In the genomic region with DNA sequence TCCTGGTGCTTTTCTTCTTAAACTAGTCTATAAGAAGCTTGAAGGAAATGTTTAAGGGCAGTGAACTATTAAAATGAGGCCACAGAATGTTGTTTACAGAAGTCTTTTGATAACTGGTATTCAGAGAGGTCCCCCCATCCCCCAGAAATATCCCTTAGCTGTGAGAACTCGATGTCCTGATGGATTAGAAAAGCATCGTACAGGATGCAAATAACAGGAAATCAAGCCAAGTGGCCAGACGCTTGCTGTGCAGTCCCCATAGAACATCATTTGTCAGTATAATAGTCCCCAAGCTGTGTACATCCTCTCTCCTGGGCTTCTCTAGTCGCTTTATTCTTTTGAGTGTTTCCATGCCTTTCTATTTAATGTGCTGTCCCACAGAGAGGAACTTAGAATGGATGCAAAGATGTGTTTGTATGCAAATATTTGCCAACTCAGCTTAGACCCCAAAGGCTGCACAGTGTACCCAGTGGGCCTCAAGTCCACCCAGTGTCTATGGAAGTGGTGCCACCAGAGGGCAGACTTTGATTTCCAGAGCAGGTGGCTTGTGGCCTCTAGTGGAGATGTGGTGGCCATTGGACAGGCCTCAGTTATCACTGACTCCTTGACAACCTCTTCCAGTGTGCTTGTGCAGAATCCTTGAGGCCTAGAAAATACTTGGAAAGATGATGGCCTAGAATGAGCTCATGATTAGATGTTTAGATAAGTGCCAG, we compare ENCODE assay signal across 13 mouse cellular contexts. TPM values are rescaled to one million over a fixed set of nuclear protein-coding genes. Genes with fewer than 3 reads are reported as not detected.
DNase-seq lines count a peak whose midpoint lies in the region; ATAC-seq and TF ChIP-seq lines count a peak whose summit lies in the region.
"Had no signal": no experiment of that assay in that cellular context is flagged by ENCODE, and none has a peak within 500 bp of the region (broad histone marks: within the 10 kb centered on the region; RNA-seq: fewer than 3 reads in every experiment).

No protein-coding gene starts in this region.

- peak; percentile 71 for ATAC-seq in erythroid progenitor cell, adult 5-6 weeks (replicated peaks; ENCODE audit: low FRiP score, poor library complexity, severe bottlenecking)

- TF ChIP-seq CTCF in gastrocnemius, adult 2 months (IDR thresholded peaks at IDR 0.05) = peak; percentile 16; the same call in 1 of the 2 replicates
- TF ChIP-seq CTCF in ES-Bruce4 (IDR thresholded peaks at IDR 0.05; ENCODE audit: low read depth, low read length) = peak; percentile 43

- no peaks in the 10 kb centered on the region for H3K27me3 ChIP-seq in ES-Bruce4 (ENCODE audit: control insufficient read depth, insufficient read depth, low read length, poor library complexity, severe bottlenecking)
- H3K27me3 ChIP-seq: heart, embryonic 12.5 days; limb, embryonic 13.5 days; midbrain, embryonic 12.5 days; neural tube, embryonic 15.5 days had no signal

- no peaks in the 10 kb centered on the region for H3K36me3 ChIP-seq in ES-Bruce4 (ENCODE audit: control insufficient read depth, insufficient read depth, low read length, poor library complexity, severe bottlenecking)
- H3K36me3 ChIP-seq: heart, embryonic 12.5 days; limb, embryonic 13.5 days; midbrain, embryonic 12.5 days; neural tube, embryonic 15.5 days had no signal

- intact Hi-C loops in gastrocnemius, adult 2 months (cut with DNase I) = no loop called here
- intact Hi-C loops in left cerebral cortex, postnatal 4 days (cut with DNase I) = no loop called here
- intact Hi-C loops in left cerebral cortex, postnatal 14 days (cut with DNase I) = no loop called here

- DNase-seq in gastrocnemius, adult 2 months = no peak
- DNase-seq in gastrocnemius, postnatal 10 days = no peak
- DNase-seq in left cerebral cortex, postnatal 4 days = peak; percentile 8
- DNase-seq in left cerebral cortex, postnatal 14 days (ENCODE audit: low spot score in 2 of 2) = no peak
- DNase-seq in spleen, postnatal 36 days (ENCODE audit: low spot score in 2 of 2) = no peak
- DNase-seq in thymus, adult 18-20 months = no peak
- DNase-seq: thymus, adult 2 months had no signal

- no peak overlapping the region for H3K27ac ChIP-seq in gastrocnemius, adult 2 months
- no peak overlapping the region for H3K27ac ChIP-seq in ES-Bruce4 (ENCODE audit: insufficient read depth, low read length)
- H3K27ac ChIP-seq: limb, embryonic 13.5 days; midbrain, embryonic 12.5 days; neural tube, embryonic 15.5 days had no signal

- TF ChIP-seq EP300 in ES-Bruce4 (IDR thresholded peaks at IDR 0.05; ENCODE audit: insufficient read depth, low read depth, low read length) = no peak

- no peak overlapping the region for H3K9ac ChIP-seq in ES-Bruce4 (ENCODE audit: low read depth, poor library complexity, severe bottlenecking)
- H3K9ac ChIP-seq: heart, embryonic 12.5 days; limb, embryonic 13.5 days; midbrain, embryonic 12.5 days; neural tube, embryonic 15.5 days had no signal

- H3K4me3 ChIP-seq in gastrocnemius, adult 2 months = no peak overlapping the region
- H3K4me3 ChIP-seq in ES-Bruce4 (ENCODE audit: low read depth, low read length) = no peak overlapping the region
- H3K4me3 ChIP-seq: heart, embryonic 12.5 days; limb, embryonic 13.5 days; midbrain, embryonic 12.5 days; neural tube, embryonic 15.5 days had no signal

- H3K9me3 ChIP-seq in ES-Bruce4 (replicated peaks; ENCODE audit: control insufficient read depth, insufficient read depth, low read length, poor library complexity, severe bottlenecking) = no peaks in the 10 kb centered on the region
- H3K9me3 ChIP-seq: heart, embryonic 12.5 days; limb, embryonic 13.5 days; midbrain, embryonic 12.5 days; neural tube, embryonic 15.5 days had no signal

- no peak for TF ChIP-seq POLR2A in ES-Bruce4 (IDR thresholded peaks at IDR 0.05; ENCODE audit: insufficient read depth, low read length)

- H3K4me1 ChIP-seq in ES-Bruce4 (ENCODE audit: control insufficient read depth, insufficient read depth, low read length) = no peaks in the 10 kb centered on the region
- H3K4me1 ChIP-seq: midbrain, embryonic 12.5 days; neural tube, embryonic 15.5 days had no signal

RNA-seq across cellular contexts. Expression of gene Agtr1a, which starts 22.4 kb away (rescaled TPM):
- total RNA-seq in gastrocnemius, adult 2 months (2021) = 1 to 10 TPM; 4.0 to 5.0 TPM
- total RNA-seq in gastrocnemius, postnatal 10 days (2021) = 10 to 100 TPM; 16.1 to 16.5 TPM
- 1 to 10 TPM; 1.8 to 2.0 TPM for total RNA-seq in left cerebral cortex, postnatal 4 days (2021)
- 1 to 10 TPM in 1 of 2 experiments, under 1 TPM in 1; 0.97 to 2.2 TPM for total RNA-seq in left cerebral cortex, postnatal 14 days (2021)
- polyA plus RNA-seq in ES-Bruce4 (2011; ENCODE audit: insufficient read depth, insufficient read length, low read depth, missing spikeins) = 1.3 and 1.9 TPM in 2 replicates
- total RNA-seq in erythroid progenitor cell, adult 5-6 weeks (2015; ENCODE audit: low replicate concordance) = 149 and 167 TPM in 2 replicates
- 139 and 186 TPM in 2 replicates for total RNA-seq in erythroid progenitor cell, adult 5-6 weeks (2017; ENCODE audit: low replicate concordance)

Comparison
In these comparisons a context has a peak if more than half of its experiments do, and no peak if none do; other contexts are left out.
1. RNA of gene Agtr1a, which starts 22.4 kb away (total RNA-seq): 139 to 186 TPM in erythroid progenitor cell, adult 5-6 weeks; 16.1 to 16.5 TPM in gastrocnemius, postnatal 10 days, 4.0 to 5.0 TPM in gastrocnemius, adult 2 months, 0.97 to 2.2 TPM in left cerebral cortex, postnatal 14 days and 1.8 to 2.0 TPM in left cerebral cortex, postnatal 4 days; every median in the first group is over 4 times any median in the second.